Mouse (Mus musculus) erythroblast, embryonic 14.5 days (primary cell): Measurements from ENCODE around the gene Nhsl1. TPM values are rescaled to one million over a fixed set of nuclear protein-coding genes. Genes with fewer than 3 reads are reported as not detected.

Source experiments
- H3K27me3 ChIP-seq: 2 replicates; pipeline ENCODE4 v1.6.1; 2012; ENCODE audit warnings: inconsistent platforms; ENCODE audit not compliant: control insufficient read depth
- H3K36me3 ChIP-seq: 2 replicates; pipeline ENCODE4 v1.6.1; 2012; ENCODE audit warnings: mild to moderate bottlenecking, inconsistent platforms; ENCODE audit not compliant: control insufficient read depth
- H3K4me1 ChIP-seq: 2 replicates; pipeline ENCODE4 v1.6.1; 2012; ENCODE audit warnings: inconsistent platforms; ENCODE audit not compliant: control insufficient read depth
- H3K4me3 ChIP-seq: replicated peaks from 2 replicates; pipeline ENCODE3; 2012; ENCODE audit warnings: moderate library complexity, mild to moderate bottlenecking, inconsistent platforms
- H3K9me3 ChIP-seq: 2 replicates; pipeline ENCODE4 v1.6.1; 2012; ENCODE audit warnings: low read length, inconsistent platforms, mixed read lengths; ENCODE audit not compliant: control insufficient read depth
- GATA1 ChIP-seq: IDR thresholded peaks from 2 replicates; pipeline ENCODE4 v1.6.1; 2012; ENCODE audit warnings: low read length, inconsistent platforms, mixed read lengths
- TAL1 ChIP-seq: IDR thresholded peaks from 3 replicates; pipeline ENCODE4 v1.6.1; 2012; ENCODE audit warnings: low read length, inconsistent platforms, mixed read lengths
- polyA plus RNA-seq: library from polyadenylated mRNA; stranded (reverse); fragments of >175 nt; gene quantifications from 2 replicates; pipeline ENCODE4 v1.2.3, GENCODE M21; 2012

Gene Nhsl1
- polyA plus RNA-seq, 1 experiment: not detected

GRCm38 (mm10) chr10:18501997-18502396 lies 183.2 kb downstream of the Nhsl1 start:
- Histone ChIP-seq H3K4me1 (no peaks in the 10 kb centered on the region), H3K27me3 (no peaks in the 10 kb centered on the region), H3K9me3 (no peaks in the 10 kb centered on the region), H3K36me3 (no peaks in the 10 kb centered on the region), H3K4me3 (no peak overlapping the region)
- TF ChIP-seq GATA1 (no peak), TAL1 (no peak)

GRCm38 (mm10) chr10:18505690-18506089 lies 186.9 kb downstream of the Nhsl1 start:
- TF ChIP-seq GATA1 (no peak), TAL1 (no peak)
- Histone ChIP-seq H3K36me3 (no peaks in the 10 kb centered on the region), H3K9me3 (no peaks in the 10 kb centered on the region), H3K4me1 (no peaks in the 10 kb centered on the region), H3K27me3 (no peaks in the 10 kb centered on the region), H3K4me3 (no peak overlapping the region)

GRCm38 (mm10) chr10:18506501-18506946 lies 187.7 kb downstream of the Nhsl1 start:
- H3K36me3 ChIP-seq: no peaks in the 10 kb centered on the region
- TF ChIP-seq GATA1 (no peak), TAL1 (no peak)
- H3K4me3 ChIP-seq: no peak overlapping the region
- H3K27me3 ChIP-seq: no peaks in the 10 kb centered on the region
- no peaks in the 10 kb centered on the region for H3K4me1 ChIP-seq
- no peaks in the 10 kb centered on the region for H3K9me3 ChIP-seq

- Histone ChIP-seq H3K4me1 (no peaks in the 10 kb centered on the region), H3K36me3 (no peaks in the 10 kb centered on the region), H3K9me3 (no peaks in the 10 kb centered on the region), H3K27me3 (no peaks in the 10 kb centered on the region), H3K4me3 (no peak overlapping the region)
- TF ChIP-seq GATA1 (no peak), TAL1 (no peak)
Measured at GRCm38 (mm10) chr10:18507869-18508473, 189.2 kb downstream of the Nhsl1 start.

- Histone ChIP-seq H3K9me3 (no peaks in the 10 kb centered on the region), H3K4me3 (no peak overlapping the region), H3K36me3 (no peaks in the 10 kb centered on the region), H3K27me3 (no peaks in the 10 kb centered on the region), H3K4me1 (no peaks in the 10 kb centered on the region)
- no peak for TF ChIP-seq TAL1
- TF ChIP-seq GATA1: no peak
Measured at GRCm38 (mm10) chr10:18508586-18508985, 189.8 kb downstream of the Nhsl1 start.

GRCm38 (mm10) chr10:18510663-18511062 lies 191.9 kb downstream of the Nhsl1 start:
- Histone ChIP-seq H3K27me3 (no peaks in the 10 kb centered on the region), H3K4me3 (no peak overlapping the region), H3K36me3 (no peaks in the 10 kb centered on the region), H3K9me3 (no peaks in the 10 kb centered on the region), H3K4me1 (no peaks in the 10 kb centered on the region)
- no peak for TF ChIP-seq TAL1
- no peak for TF ChIP-seq GATA1

GRCm38 (mm10) chr10:18511496-18511895 lies 192.7 kb downstream of the Nhsl1 start:
- no peaks in the 10 kb centered on the region for H3K9me3 ChIP-seq
- H3K27me3 ChIP-seq: no peaks in the 10 kb centered on the region
- no peak overlapping the region for H3K4me3 ChIP-seq
- no peaks in the 10 kb centered on the region for H3K36me3 ChIP-seq
- H3K4me1 ChIP-seq: no peaks in the 10 kb centered on the region
- TF ChIP-seq TAL1 (no peak), GATA1 (no peak)

- Histone ChIP-seq H3K27me3 (no peaks in the 10 kb centered on the region), H3K4me3 (no peak overlapping the region), H3K36me3 (no peaks in the 10 kb centered on the region; the same call in 1 of the 2 replicates), H3K4me1 (no peaks in the 10 kb centered on the region), H3K9me3 (no peaks in the 10 kb centered on the region)
- TF ChIP-seq TAL1 (no peak), GATA1 (no peak)
Measured at GRCm38 (mm10) chr10:18522556-18522955, 203.8 kb downstream of the Nhsl1 start.

GRCm38 (mm10) chr10:18525311-18525710 lies 206.5 kb downstream of the Nhsl1 start:
- no peaks in the 10 kb centered on the region for H3K4me1 ChIP-seq
- H3K36me3 ChIP-seq: no peaks in the 10 kb centered on the region; the same call in 1 of the 2 replicates
- H3K27me3 ChIP-seq: no peaks in the 10 kb centered on the region
- no peaks in the 10 kb centered on the region for H3K9me3 ChIP-seq
- TF ChIP-seq GATA1: no peak
- TF ChIP-seq TAL1: no peak
- H3K4me3 ChIP-seq: no peak overlapping the region

GRCm38 (mm10) chr10:18525726-18526125 lies 206.9 kb downstream of the Nhsl1 start:
- Histone ChIP-seq H3K9me3 (no peaks in the 10 kb centered on the region), H3K27me3 (no peaks in the 10 kb centered on the region), H3K4me3 (no peak overlapping the region), H3K4me1 (no peaks in the 10 kb centered on the region), H3K36me3 (no peaks in the 10 kb centered on the region; the same call in 1 of the 2 replicates)
- no peak for TF ChIP-seq GATA1
- TF ChIP-seq TAL1: no peak
